10 mouse cellular contexts compared by ENCODE assay signal in the genomic region with DNA sequence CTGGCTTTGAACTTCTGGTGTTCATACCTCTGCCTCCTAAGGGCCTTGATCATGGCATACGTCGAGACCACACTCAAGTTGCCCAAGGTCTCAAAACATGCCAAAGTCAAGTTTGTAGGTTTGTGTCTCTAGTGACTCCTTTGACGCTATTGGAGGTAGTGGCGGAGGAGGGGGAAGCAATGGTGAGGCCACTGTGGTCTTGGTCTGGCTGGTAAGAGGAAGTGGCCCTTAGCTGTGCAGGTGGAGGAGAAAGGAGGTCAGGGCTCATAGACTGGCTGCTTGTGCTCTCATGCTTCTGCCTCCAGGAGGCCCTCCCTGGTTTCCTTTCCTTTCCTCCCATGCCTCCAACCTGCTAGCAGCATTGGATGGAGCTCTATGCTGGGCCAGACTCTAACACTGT. TPM values are rescaled to one million over a fixed set of nuclear protein-coding genes. Genes with fewer than 3 reads are reported as not detected.
DNase-seq lines count a peak whose midpoint lies in the region; ATAC-seq and TF ChIP-seq lines count a peak whose summit lies in the region.
"Had no signal": no experiment of that assay in that cellular context is flagged by ENCODE, and none has a peak within 500 bp of the region (broad histone marks: within the 10 kb centered on the region; RNA-seq: fewer than 3 reads in every experiment).

No protein-coding gene starts in this region.

- no peaks in the 10 kb centered on the region for H3K79me2 ChIP-seq in heart, adult 2 months (replicated peaks; ENCODE audit: control insufficient read depth, insufficient read depth, low read length)

- 92% methylated on average over 4 of the region's 4 CpGs for WGBS in heart, adult 2 months
- WGBS in lung, postnatal 0 days, result 84% methylated on average over 4 of the region's 4 CpGs
- 90% methylated on average over 4 of the region's 4 CpGs for WGBS in limb, embryonic 10.5 days

- TF ChIP-seq CTCF in heart, adult 2 months (IDR thresholded peaks at IDR 0.05), result no peak
- no peak for TF ChIP-seq CTCF in lung, postnatal 0 days (IDR thresholded peaks at IDR 0.05)

- no peaks in the 10 kb centered on the region for H3K36me3 ChIP-seq in heart, adult 2 months (ENCODE audit: control insufficient read depth, insufficient read depth, low read length)
- no peaks in the 10 kb centered on the region for H3K36me3 ChIP-seq in lung, postnatal 0 days (ENCODE audit: insufficient read depth, low read length)
- H3K36me3 ChIP-seq in limb, embryonic 10.5 days, result 0 out of 2 replicates have a peak, but pooled peaks cover 3% of the 10 kb centered on the region
- H3K36me3 ChIP-seq in splenic B cell, adult 2 months (ENCODE audit: control insufficient read depth, insufficient read depth, low read length, poor library complexity, severe bottlenecking), result no peaks in the 10 kb centered on the region
- H3K36me3 ChIP-seq: midbrain, embryonic 12.5 days had no signal

- H3K9ac ChIP-seq in heart, adult 2 months (ENCODE audit: low read depth, low read length), result 0 out of 2 replicates have a peak overlapping the region, but pooled peaks have one; percentile 20
- H3K9ac ChIP-seq in lung, postnatal 0 days (replicated peaks; ENCODE audit: low read depth), result peak overlapping the region; percentile 19; the same call in 1 of the 2 replicates
- H3K9ac ChIP-seq: midbrain, embryonic 12.5 days had no signal

- ATAC-seq in lung, postnatal 0 days, result no peak
- ATAC-seq: inflammation-experienced regulatory T-cells, adult 6 months had no signal

- no peak for DNase-seq in heart, adult 2 months
- no peak for DNase-seq in heart, postnatal 14 days
- DNase-seq in lung, postnatal 0 days (ENCODE audit: low spot score), result peak; percentile 42
- DNase-seq in lung, postnatal 14 days, result no peak
- DNase-seq in limb, embryonic 10.5 days (ENCODE audit: low spot score), result no peak
- peak; percentile 74 for DNase-seq in splenic B cell, adult 2 months (ENCODE audit: low read depth, low spot score)
- DNase-seq in cerebellum, adult 18-20 months, result no peak
- no peak for DNase-seq in thymus, postnatal 10 days (ENCODE audit: low spot score in 2 of 2)

- TF ChIP-seq EP300 in heart, adult 2 months (IDR thresholded peaks at IDR 0.05; ENCODE audit: insufficient read depth, low read depth, low read length), result no peak
- no peak for TF ChIP-seq EP300 in lung, postnatal 0 days (IDR thresholded peaks at IDR 0.05)

- H3K9me3 ChIP-seq in lung, postnatal 0 days (ENCODE audit: low read length), result no peaks in the 10 kb centered on the region
- no peaks in the 10 kb centered on the region for H3K9me3 ChIP-seq in limb, embryonic 10.5 days (replicated peaks)
- H3K9me3 ChIP-seq: midbrain, embryonic 12.5 days had no signal

- peaks cover 13% of the 10 kb centered on the region for H3K4me1 ChIP-seq in heart, adult 2 months (ENCODE audit: control insufficient read depth, insufficient read depth, low read length)
- H3K4me1 ChIP-seq in lung, postnatal 0 days (ENCODE audit: insufficient read depth, low read depth, low read length), result peaks cover 35% of the 10 kb centered on the region; the same call in 1 of the 2 replicates
- peaks cover 46% of the 10 kb centered on the region for H3K4me1 ChIP-seq in limb, embryonic 10.5 days

- no peak overlapping the region; the same call in 1 of the 2 replicates for H3K4me3 ChIP-seq in heart, adult 2 months
- H3K4me3 ChIP-seq in lung, postnatal 0 days (ENCODE audit: low read depth, low read length), result peak overlapping the region; percentile 15
- no peak overlapping the region for H3K4me3 ChIP-seq in limb, embryonic 10.5 days
- H3K4me3 ChIP-seq: midbrain, embryonic 12.5 days had no signal

- H3K27ac ChIP-seq in heart, adult 2 months, result peak overlapping the region; percentile 66
- H3K27ac ChIP-seq in lung, postnatal 0 days (ENCODE audit: low read length), result peak overlapping the region; percentile 85
- H3K27ac ChIP-seq in limb, embryonic 10.5 days, result 0 out of 2 replicates have a peak overlapping the region, but pooled peaks have one; percentile 32
- H3K27ac ChIP-seq: midbrain, embryonic 12.5 days had no signal

- TF ChIP-seq POLR2A in heart, adult 2 months (IDR thresholded peaks at IDR 0.05; ENCODE audit: insufficient read depth, low read depth, low read length), result no peak

- H3K4me2 ChIP-seq in lung, postnatal 0 days (replicated peaks; ENCODE audit: low read depth, low read length), result peak overlapping the region; percentile 48
- H3K4me2 ChIP-seq: midbrain, embryonic 12.5 days had no signal

- intact Hi-C loops in heart, adult 2 months (cut with DNase I), result no loop called here
- intact Hi-C loops in heart, postnatal 14 days (cut with DNase I), result no loop called here

- no peaks in the 10 kb centered on the region for H3K27me3 ChIP-seq in heart, adult 2 months (ENCODE audit: control insufficient read depth, insufficient read depth, low read length)
- H3K27me3 ChIP-seq in lung, postnatal 0 days (replicated peaks; ENCODE audit: insufficient read depth, low read length), result no peaks in the 10 kb centered on the region
- peaks cover 9% of the 10 kb centered on the region for H3K27me3 ChIP-seq in limb, embryonic 10.5 days (ENCODE audit: low read depth, poor library complexity, severe bottlenecking)
- H3K27me3 ChIP-seq in splenic B cell, adult 2 months (ENCODE audit: control insufficient read depth, insufficient read depth, low read length, poor library complexity, severe bottlenecking), result no peaks in the 10 kb centered on the region

RNA-seq across cellular contexts. Expression of gene Maff, which starts 4.4 kb away (rescaled TPM):
- 10 to 100 TPM in 1 of 2 experiments, 1 to 10 TPM in 1; 9.3 to 13.7 TPM for total RNA-seq in heart, adult 2 months (2021)
- polyA plus RNA-seq in heart, adult 2 months (2012; rRNA removed), result 3.4 and 4.3 TPM in 2 replicates
- 1 to 10 TPM; 6.2 to 6.9 TPM for total RNA-seq in heart, postnatal 14 days (2021)
- 10.6 and 10.8 TPM in 2 replicates for polyA plus RNA-seq in lung, postnatal 0 days (2015; fragmentation: Nextera tagmentation; extraction: Ambion mirVana)
- 1.2 and 1.5 TPM in 2 replicates for polyA plus RNA-seq in limb, embryonic 10.5 days (2016; fragmentation: Nextera tagmentation; extraction: Ambion mirVana)

RNA-seq across cellular contexts. Expression of gene Pla2g6, which starts 22.7 kb away (rescaled TPM):
- total RNA-seq in heart, adult 2 months (2021), result 10 to 100 TPM; 10.7 to 11.0 TPM
- polyA plus RNA-seq in heart, adult 2 months (2012; rRNA removed), result 11.7 and 14.0 TPM in 2 replicates
- total RNA-seq in heart, postnatal 14 days (2021), result 10 to 100 TPM; 10.4 to 10.6 TPM
- polyA plus RNA-seq in lung, postnatal 0 days (2015; fragmentation: Nextera tagmentation; extraction: Ambion mirVana), result 11.8 and 13.7 TPM in 2 replicates
- polyA plus RNA-seq in limb, embryonic 10.5 days (2016; fragmentation: Nextera tagmentation; extraction: Ambion mirVana), result 17.0 and 18.2 TPM in 2 replicates

RNA-seq across cellular contexts. Expression of gene Tmem184b, which starts 52.5 kb away (rescaled TPM):
- 10 to 100 TPM; 38.7 to 42.9 TPM for total RNA-seq in heart, adult 2 months (2021)
- 83.1 and 84.2 TPM in 2 replicates for polyA plus RNA-seq in heart, adult 2 months (2012; rRNA removed)
- 10 to 100 TPM; 52.8 to 55.6 TPM for total RNA-seq in heart, postnatal 14 days (2021)
- 55.3 and 56.7 TPM in 2 replicates for polyA plus RNA-seq in lung, postnatal 0 days (2015; fragmentation: Nextera tagmentation; extraction: Ambion mirVana)
- polyA plus RNA-seq in limb, embryonic 10.5 days (2016; fragmentation: Nextera tagmentation; extraction: Ambion mirVana), result 63.5 and 74.8 TPM in 2 replicates

Comparison
In these comparisons a context has a peak if more than half of its experiments do, and no peak if none do; other contexts are left out.
1. DNase-seq: peak in lung, postnatal 0 days (single experiment) and splenic B cell, adult 2 months (single experiment); none in heart, adult 2 months (0 of 2), heart, postnatal 14 days (0 of 2), lung, postnatal 14 days (single experiment), limb, embryonic 10.5 days (single experiment), cerebellum, adult 18-20 months (0 of 2) and thymus, postnatal 10 days (0 of 2).
2. H3K27ac ChIP-seq: peak in every context shown above with its lines; median percentile 85 in lung, postnatal 0 days; 66 in heart, adult 2 months; 32 in limb, embryonic 10.5 days.